Mouse (Mus musculus) lung, postnatal 0 days (tissue): ENCODE measurements at regions not wholly inside any gene's neighbourhood (a gene's known extent, or its start where the extent isn't known, plus 50 kb on each side); places are given as distances from the start of the nearest gene placed in this dataset.

Experiments used
- CTCF ChIP-seq: IDR thresholded peaks from 2 replicates; pipeline ENCODE4 v1.5.1; 2016; ENCODE audit warnings: antibody characterized with exemption, mild to moderate bottlenecking
- EP300 ChIP-seq: IDR thresholded peaks from 2 replicates; pipeline ENCODE4 v1.6.1; 2016; ENCODE audit warnings: antibody characterized with exemption, mild to moderate bottlenecking, control low read depth

GRCm38 (mm10) chr5:42620698-42621097 is 552.9 kb downstream of the Gm16223 start:
- TF ChIP-seq CTCF (no peak), EP300 (no peak)
